Mouse (Mus musculus) testis, adult 2 months (tissue): Measurements from ENCODE around the gene Adgrl2. TPM values are rescaled to one million over a fixed set of nuclear protein-coding genes. Genes with fewer than 3 reads are reported as not detected.

Experiments
- H3K27ac ChIP-seq: fragments of 200-500 bp; 2 replicates; pipeline ENCODE4 v1.5.1; 2012; ENCODE audit warnings: low read depth, low read length; ENCODE audit not compliant: control insufficient read depth, insufficient read depth
- H3K27me3 ChIP-seq: fragments of 200-500 bp; 2 replicates; pipeline ENCODE4 v1.6.1; 2012; ENCODE audit warnings: mild to moderate bottlenecking, low read length, moderate library complexity; ENCODE audit not compliant: control insufficient read depth, insufficient read depth
- H3K36me3 ChIP-seq: fragments of 200-500 bp; 2 replicates; pipeline ENCODE4 v1.6.1; 2012; ENCODE audit warnings: mild to moderate bottlenecking, low read length; ENCODE audit not compliant: control insufficient read depth, insufficient read depth
- H3K4me1 ChIP-seq: fragments of 200-500 bp; 2 replicates; pipeline ENCODE4 v1.6.1; 2012; ENCODE audit warnings: low read length; ENCODE audit not compliant: control insufficient read depth, insufficient read depth
- H3K4me3 ChIP-seq: fragments of 200-500 bp; 2 replicates; pipeline ENCODE4 v1.5.1; 2012; ENCODE audit warnings: low read depth, mild to moderate bottlenecking, low read length, moderate library complexity, mixed read lengths; ENCODE audit not compliant: control insufficient read depth
- CTCF ChIP-seq: fragments of 200-500 bp; IDR thresholded peaks from 2 replicates; pipeline ENCODE4 v1.5.1; 2012; ENCODE audit warnings: low read depth, mild to moderate bottlenecking, inconsistent platforms, low read length, moderate library complexity; ENCODE audit not compliant: control insufficient read depth, insufficient read depth, insufficient replicate concordance
- POLR2A ChIP-seq: fragments of 200-500 bp; IDR thresholded peaks from 2 replicates; pipeline ENCODE4 v1.6.1; 2012; ENCODE audit warnings: low read depth, mild to moderate bottlenecking, inconsistent platforms, low read length, moderate library complexity; ENCODE audit not compliant: control insufficient read depth
- polyA plus RNA-seq: library from polyadenylated mRNA; depleted of rRNA; stranded (reverse); fragments of >200 nt; gene quantifications from 2 replicates; pipeline ENCODE4 v1.2.3, GENCODE M21; 2012

Adgrl2 gene
- polyA plus RNA-seq, 1 experiment: 12.9 TPM

DNA sequence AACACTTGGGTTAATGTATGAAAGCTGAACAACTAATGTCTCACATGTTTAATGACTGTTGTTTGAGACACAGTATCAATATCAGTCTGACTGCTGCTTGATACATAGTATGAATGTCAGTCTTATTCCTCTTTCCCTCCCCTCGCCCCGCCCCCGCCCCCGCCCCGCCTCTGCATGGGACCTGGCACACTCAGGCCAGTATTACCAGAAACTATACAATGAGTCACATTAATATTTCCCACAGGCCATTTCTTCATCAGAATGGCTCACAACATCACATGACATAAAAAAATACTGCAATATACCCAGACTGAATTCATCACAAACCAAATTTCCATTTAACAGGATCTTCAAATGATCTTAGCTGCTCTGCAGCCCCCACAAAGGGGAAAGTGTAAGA lies 108.9 kb downstream of the Adgrl2 start:
- Histone ChIP-seq H3K27ac (no peak overlapping the region), H3K4me1 (no peaks in the 10 kb centered on the region), H3K36me3 (no peaks in the 10 kb centered on the region), H3K4me3 (no peak overlapping the region), H3K27me3 (no peaks in the 10 kb centered on the region)
- TF ChIP-seq POLR2A (no peak), CTCF (no peak)

DNA sequence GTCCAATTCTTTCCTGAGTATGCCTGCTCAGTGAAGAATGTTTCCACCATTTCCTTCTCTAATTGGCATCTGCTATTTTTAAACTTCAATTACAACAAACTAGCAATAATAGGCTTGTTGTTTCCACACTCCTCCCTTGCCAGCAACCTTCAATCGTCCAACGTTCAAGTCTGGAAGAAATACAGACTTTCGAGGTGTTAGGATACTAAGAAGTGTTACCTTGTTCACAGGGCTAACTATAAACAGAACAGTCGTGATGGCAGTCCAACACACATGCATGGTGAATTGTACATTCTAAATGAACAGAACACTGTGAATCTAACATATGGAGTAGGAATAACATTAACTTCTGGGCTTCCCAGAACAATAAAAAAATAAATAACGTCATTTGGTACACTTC lies 117.8 kb downstream of the Adgrl2 start:
- H3K4me3 ChIP-seq: no peak overlapping the region
- no peaks in the 10 kb centered on the region for H3K4me1 ChIP-seq
- TF ChIP-seq POLR2A: no peak
- TF ChIP-seq CTCF: no peak
- no peaks in the 10 kb centered on the region for H3K27me3 ChIP-seq
- no peak overlapping the region for H3K27ac ChIP-seq
- H3K36me3 ChIP-seq: no peaks in the 10 kb centered on the region

DNA sequence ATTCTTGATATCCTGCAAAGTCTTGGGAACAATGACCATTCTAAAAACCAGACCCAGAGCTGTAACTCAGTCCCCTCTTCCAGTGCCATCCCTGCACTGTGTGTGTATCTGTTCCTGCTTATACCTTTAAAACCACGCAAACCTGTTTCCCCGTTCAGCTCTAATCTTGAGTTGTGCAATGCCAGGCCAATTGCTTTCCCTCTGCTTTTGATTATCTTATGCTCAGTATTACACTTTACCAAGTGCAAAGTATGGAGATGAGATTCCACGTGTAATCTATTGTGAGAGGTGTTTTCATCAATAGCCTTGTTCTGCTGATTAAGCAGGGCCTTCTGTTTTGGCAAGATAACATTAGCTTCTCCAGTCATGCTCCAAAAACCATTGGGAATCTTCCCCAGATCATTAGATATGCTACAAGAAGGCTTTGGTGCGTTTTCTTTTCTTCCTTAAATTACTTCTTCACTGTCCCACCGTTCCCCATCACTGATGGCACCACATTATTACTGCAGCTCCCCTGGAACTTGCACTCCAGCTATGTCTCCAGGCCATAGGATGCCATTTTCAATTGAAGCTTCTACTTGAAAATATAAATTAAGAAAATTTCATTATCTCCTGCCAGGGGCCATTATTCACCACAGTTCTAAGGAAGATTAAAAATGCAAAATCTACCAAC lies 118.4 kb downstream of the Adgrl2 start:
- TF ChIP-seq POLR2A (no peak), CTCF (no peak)
- no peaks in the 10 kb centered on the region for H3K36me3 ChIP-seq
- no peak overlapping the region for H3K4me3 ChIP-seq
- no peaks in the 10 kb centered on the region for H3K4me1 ChIP-seq
- H3K27ac ChIP-seq: no peak overlapping the region
- H3K27me3 ChIP-seq: no peaks in the 10 kb centered on the region

DNA sequence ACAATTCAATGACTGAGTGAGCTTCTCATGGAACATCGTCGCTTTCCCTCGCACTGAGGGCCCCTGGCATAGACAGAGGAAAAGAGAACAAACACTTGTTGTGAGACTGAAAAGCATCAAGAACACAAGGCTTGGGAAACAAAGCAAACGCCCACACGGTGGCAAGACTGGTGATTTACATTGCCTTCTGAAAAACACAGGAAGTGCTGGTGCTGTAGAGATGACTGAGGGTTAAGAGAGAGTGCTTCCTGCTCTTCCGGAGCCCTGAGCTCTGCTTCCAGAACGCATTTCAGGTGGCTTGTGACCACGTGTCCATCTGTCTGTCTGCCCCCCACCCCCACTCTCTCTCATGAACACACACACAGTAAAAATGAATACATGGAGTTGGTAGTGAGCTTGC lies 122.7 kb downstream of the Adgrl2 start:
- Histone ChIP-seq H3K4me3 (no peak overlapping the region), H3K36me3 (no peaks in the 10 kb centered on the region), H3K27me3 (no peaks in the 10 kb centered on the region), H3K27ac (no peak overlapping the region), H3K4me1 (no peaks in the 10 kb centered on the region)
- TF ChIP-seq POLR2A (no peak), CTCF (no peak)

DNA sequence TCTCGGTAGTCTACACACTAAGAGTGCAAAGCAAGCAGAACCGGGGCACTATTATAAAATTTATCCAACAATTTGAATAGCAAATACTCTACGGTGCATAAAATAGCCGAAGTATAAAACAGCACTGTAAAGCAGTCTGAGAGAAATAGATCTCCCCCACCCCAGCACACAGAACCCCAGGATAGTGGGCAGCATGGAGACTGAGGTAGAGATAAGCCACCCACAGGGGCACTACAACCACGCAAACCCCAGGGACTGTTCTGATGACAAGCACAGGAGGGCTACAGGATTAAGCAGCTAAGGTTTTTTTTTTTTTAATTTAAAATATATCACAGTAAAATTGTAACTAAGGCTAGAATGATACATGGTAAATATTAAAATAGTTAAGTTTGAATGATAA lies 123.7 kb downstream of the Adgrl2 start:
- H3K4me3 ChIP-seq: no peak overlapping the region
- TF ChIP-seq POLR2A: no peak
- TF ChIP-seq CTCF: no peak
- H3K36me3 ChIP-seq: no peaks in the 10 kb centered on the region

DNA sequence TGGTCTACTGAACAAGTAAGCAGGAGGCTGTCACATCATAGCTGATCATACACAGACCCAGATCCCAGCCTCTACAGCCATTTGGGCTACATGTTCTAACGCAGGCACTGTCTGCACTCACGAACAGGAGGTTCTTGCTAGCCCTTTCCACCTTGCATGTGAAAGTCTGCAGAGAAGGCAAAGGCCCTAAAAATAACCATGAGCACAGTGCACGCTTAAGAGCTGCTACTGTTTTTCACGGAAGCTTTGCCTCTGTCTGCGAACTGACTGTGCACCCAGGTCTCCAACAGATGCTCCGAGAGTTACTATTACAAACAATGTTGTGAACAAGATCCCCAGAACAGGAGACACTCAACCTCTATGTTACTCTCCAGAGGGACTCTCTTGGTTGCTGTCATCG lies 124.3 kb downstream of the Adgrl2 start:
- Histone ChIP-seq H3K27ac (no peak overlapping the region), H3K36me3 (no peaks in the 10 kb centered on the region), H3K4me3 (no peak overlapping the region), H3K4me1 (no peaks in the 10 kb centered on the region), H3K27me3 (no peaks in the 10 kb centered on the region)
- TF ChIP-seq CTCF (no peak), POLR2A (no peak)

More for the DNA sequence above, 123.7 kb downstream of the Adgrl2 start:
- no peaks in the 10 kb centered on the region for H3K27me3 ChIP-seq
- no peak overlapping the region for H3K27ac ChIP-seq
- no peaks in the 10 kb centered on the region for H3K4me1 ChIP-seq

DNA sequence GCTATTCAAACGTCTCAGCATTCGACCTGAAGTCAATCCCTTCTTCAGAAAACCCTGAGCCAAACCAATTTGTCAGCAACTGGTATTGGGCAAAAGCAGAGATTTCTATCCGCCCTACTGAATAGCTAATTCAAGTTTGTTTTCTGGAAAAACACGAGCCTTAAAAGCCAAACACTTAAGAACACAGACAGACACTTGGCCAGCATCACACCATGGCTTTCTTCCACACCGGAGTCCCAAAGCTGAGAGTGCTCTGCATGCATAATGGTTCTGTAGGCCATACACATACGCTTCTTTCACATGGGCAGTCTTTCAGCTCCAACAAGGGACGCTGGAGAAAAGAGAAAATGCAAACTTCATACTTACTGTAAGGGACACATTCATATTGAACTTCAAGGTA lies 125.1 kb downstream of the Adgrl2 start:
- TF ChIP-seq POLR2A (no peak), CTCF (no peak)
- no peaks in the 10 kb centered on the region for H3K36me3 ChIP-seq
- H3K4me3 ChIP-seq: no peak overlapping the region
- no peaks in the 10 kb centered on the region for H3K27me3 ChIP-seq
- no peak overlapping the region for H3K27ac ChIP-seq
- no peaks in the 10 kb centered on the region for H3K4me1 ChIP-seq
